Mouse (Mus musculus) liver, embryonic 14.5 days (tissue): Measurements from ENCODE around the gene Hhex.

Source experiments
- CTCF ChIP-seq: IDR thresholded peaks from 2 replicates; pipeline ENCODE4 v1.5.1; 2016; ENCODE audit warnings: antibody characterized with exemption, low read depth, control low read depth
- EP300 ChIP-seq: IDR thresholded peaks from 2 replicates; pipeline ENCODE4 v1.6.1; 2016; ENCODE audit warnings: antibody characterized with exemption, low read depth

GRCm38 (mm10) chr19:37466403-37466802 lies 31.8 kb downstream of the Hhex start:
- TF ChIP-seq CTCF (no peak), EP300 (no peak)
